Mouse (Mus musculus) liver, embryonic 16.5 days (tissue): Measurements from ENCODE around the gene Gpr4. TPM values are rescaled to one million over a fixed set of nuclear protein-coding genes. Genes with fewer than 3 reads are reported as not detected.

Experiments used
- ATAC-seq: fragments of 200-750 bp; cut with Nextera tagmentation; 2 replicates; pipeline ENCODE4 v1.8.0; 2017; ENCODE audit warnings: low read depth, mild to moderate bottlenecking, moderate number of reproducible peaks, moderate library complexity
- H3K27ac ChIP-seq: fragments of 300-500 bp; sonication (generic); 2 replicates; pipeline ENCODE4 v1.5.1; 2014; ENCODE audit warnings: mild to moderate bottlenecking, low read length
- H3K27me3 ChIP-seq: fragments of 300-500 bp; sonication (generic); 2 replicates; pipeline ENCODE4 v1.6.1; 2014; ENCODE audit warnings: low read depth, low read length, mixed read lengths; ENCODE audit not compliant: control insufficient read depth, insufficient read depth
- H3K36me3 ChIP-seq: fragments of 300-500 bp; sonication (generic); 2 replicates; pipeline ENCODE4 v1.6.1; 2014; ENCODE audit warnings: mild to moderate bottlenecking; ENCODE audit not compliant: control insufficient read depth, insufficient read depth
- H3K4me1 ChIP-seq: fragments of 300-500 bp; sonication (generic); 2 replicates; pipeline ENCODE4 v1.6.1; 2014; ENCODE audit warnings: low read depth, low read length, mixed read lengths; ENCODE audit not compliant: control insufficient read depth
- H3K4me2 ChIP-seq: fragments of 300-500 bp; sonication (generic); 2 replicates; pipeline ENCODE4 v1.6.1; 2014; ENCODE audit warnings: low read depth, low read length, mixed read lengths
- H3K4me3 ChIP-seq: fragments of 300-500 bp; sonication (generic); 2 replicates; pipeline ENCODE4 v1.5.1; 2014; ENCODE audit warnings: low read depth, mild to moderate bottlenecking, low read length
- H3K9ac ChIP-seq: fragments of 300-500 bp; sonication (generic); 2 replicates; pipeline ENCODE4 v1.6.1; 2014; ENCODE audit warnings: low read depth, low read length
- H3K9me3 ChIP-seq: fragments of 300-500 bp; sonication (generic); replicated peaks from 2 replicates; pipeline ENCODE4 v1.6.1; 2016; ENCODE audit warnings: low read length; ENCODE audit not compliant: control insufficient read depth
- WGBS: fragments of 180-500 bp; shearing (Covaris S2); extraction: QIAGEN DNeasy Blood & Tissue Kit; methylation state at CpG from one replicate; pipeline ENCODE4 v1.1.7; 2014; ENCODE audit not compliant: insufficient replicate concordance; 5-methylcytosine and 5-hydroxymethylcytosine counted together
- microRNA counts: library from miRNA; unstranded; fragments of <30 nt; microRNA quantifications from one replicate; lab custom pipeline; 2016
- microRNA-seq: library from miRNA; unstranded; fragments of <30 nt; microRNA quantifications from one replicate; pipeline ENCODE4, GENCODE M21; 2016
- polyA plus RNA-seq: library from polyadenylated mRNA; unstranded; fragments of >200 nt; fragmentation: Nextera tagmentation; extraction: Ambion mirVana; gene quantifications from 2 replicates; pipeline ENCODE4 v1.2.1, GENCODE M21; 2015

The Gpr4 gene
- polyA plus RNA-seq, 1 experiment from 2014 or later, result 0.60 TPM

DNA sequence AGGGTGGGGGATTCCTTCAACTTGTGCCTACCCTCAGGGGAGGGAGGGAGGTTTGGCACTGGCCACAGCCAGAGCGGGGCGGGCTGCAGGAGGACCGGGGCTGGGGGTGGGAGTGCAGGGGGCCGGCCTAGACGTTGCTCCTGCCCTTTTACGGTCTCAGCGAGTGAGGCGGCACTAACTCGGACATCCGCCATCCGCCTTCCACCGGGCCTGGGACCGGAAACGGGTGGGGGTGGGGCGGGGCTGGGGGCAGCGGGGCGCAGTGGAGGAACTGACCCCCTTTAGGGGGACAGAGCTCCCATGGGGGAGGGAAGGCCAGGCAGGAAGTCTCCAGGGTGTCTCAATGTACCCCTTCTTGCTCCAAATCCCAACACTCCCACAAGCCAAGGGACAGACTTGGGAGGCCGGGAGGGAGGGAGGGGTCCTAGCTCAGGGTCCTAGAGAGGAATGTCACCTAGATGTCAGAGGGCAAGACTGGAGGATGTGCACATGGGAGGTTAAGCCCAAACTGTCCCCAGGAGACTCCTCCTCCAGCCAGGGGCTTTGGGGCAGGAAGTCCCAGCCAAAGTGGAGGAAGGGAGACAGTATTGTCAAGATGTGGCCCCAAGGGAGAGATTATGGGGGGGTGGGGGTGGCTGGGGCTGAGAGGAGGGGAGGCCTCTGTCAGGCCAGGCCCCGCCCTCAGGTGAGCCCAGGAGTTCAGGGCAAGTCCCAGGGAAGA lies 57.5 kb downstream of the Gpr4 start:
- peak overlapping the region; percentile 90 for H3K9ac ChIP-seq
- peak overlapping the region; percentile 82 for H3K4me3 ChIP-seq
- H3K4me2 ChIP-seq, result peak overlapping the region; percentile 100
- H3K27me3 ChIP-seq, result no peaks in the 10 kb centered on the region
- peaks cover 61% of the 10 kb centered on the region for H3K4me1 ChIP-seq
- 1% methylated on average over 19 of the region's 19 CpGs for WGBS
- H3K27ac ChIP-seq, result peak overlapping the region; percentile 98
- H3K9me3 ChIP-seq, result no peaks in the 10 kb centered on the region
- no peaks in the 10 kb centered on the region for H3K36me3 ChIP-seq
- ATAC-seq, result peak; percentile 15

- Histone ChIP-seq H3K36me3 (no peaks in the 10 kb centered on the region), H3K4me2 (peak overlapping the region; percentile 100), H3K27me3 (no peaks in the 10 kb centered on the region), H3K9me3 (no peaks in the 10 kb centered on the region), H3K4me3 (peak overlapping the region; percentile 82), H3K9ac (peak overlapping the region; percentile 90), H3K4me1 (peaks cover 53% of the 10 kb centered on the region), H3K27ac (peak overlapping the region; percentile 98)
- no peak for ATAC-seq
- 2% methylated on average over 19 of the region's 21 CpGs for WGBS
Measured at GRCm38 (mm10) chr7:19270509-19271237, 58.3 kb downstream of the Gpr4 start.

DNA sequence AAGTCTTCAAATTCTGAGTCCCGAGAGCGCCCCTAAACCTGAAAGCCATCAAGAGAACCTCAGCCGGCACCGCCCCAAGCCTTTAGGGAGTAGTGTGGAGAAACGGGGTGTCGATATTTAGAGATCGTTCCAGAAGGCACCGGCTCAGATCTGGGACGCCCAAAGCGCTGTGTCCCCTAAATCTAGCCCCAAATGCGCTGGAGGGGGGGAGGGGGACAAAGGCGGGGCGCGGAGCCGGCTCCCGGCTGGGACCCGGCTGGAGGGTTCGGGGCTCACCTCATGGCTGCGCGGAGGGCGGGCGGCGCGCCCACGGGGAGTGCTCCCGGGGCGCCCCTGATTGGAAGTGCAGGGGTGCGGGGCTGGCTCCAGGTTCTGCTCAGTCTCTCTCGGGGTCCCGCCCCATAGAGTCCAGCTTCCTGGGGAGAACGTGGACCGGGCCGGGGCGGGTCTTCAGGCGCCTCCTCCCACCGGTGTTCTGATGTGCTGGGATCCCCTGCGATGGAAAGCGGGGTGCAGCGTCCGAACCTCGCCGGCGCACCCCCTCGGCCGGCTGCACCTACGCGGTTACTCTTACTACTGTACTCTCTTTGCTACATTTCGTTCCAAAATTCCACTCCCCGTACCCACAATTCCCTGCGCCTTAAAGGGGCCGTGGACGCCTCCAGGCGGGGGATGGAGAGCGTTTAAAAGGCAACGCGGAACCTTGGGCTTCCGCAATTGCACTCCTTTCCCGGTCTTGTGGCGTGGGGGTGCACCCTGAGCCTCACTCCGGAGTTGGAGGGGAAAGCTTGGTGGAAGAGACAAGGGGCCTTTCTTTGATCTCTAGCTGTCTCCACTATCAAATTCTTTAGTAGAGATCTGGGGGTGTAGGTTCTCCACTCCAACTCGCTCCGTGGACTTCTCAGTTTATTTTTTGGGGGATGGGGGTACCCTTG lies 59.2 kb downstream of the Gpr4 start, which contains the start of gene Vasp:
Gene Vasp (minus strand): TSS at position 580 of the 935 bp plus-strand sequence.
- Histone ChIP-seq H3K36me3 (no peaks in the 10 kb centered on the region), H3K4me1 (peaks cover 45% of the 10 kb centered on the region), H3K27ac (peak within 1 kb of the TSS; percentile 98), H3K27me3 (no peaks in the 10 kb centered on the region), H3K9ac (peak within 1 kb of the TSS; percentile 90), H3K9me3 (no peaks in the 10 kb centered on the region), H3K4me3 (peak within 1 kb of the TSS; percentile 82), H3K4me2 (peak within 1 kb of the TSS; percentile 100)
- under 1% methylated on average over 62 of the region's 62 CpGs for WGBS
- ATAC-seq, result peak; percentile 77

DNA sequence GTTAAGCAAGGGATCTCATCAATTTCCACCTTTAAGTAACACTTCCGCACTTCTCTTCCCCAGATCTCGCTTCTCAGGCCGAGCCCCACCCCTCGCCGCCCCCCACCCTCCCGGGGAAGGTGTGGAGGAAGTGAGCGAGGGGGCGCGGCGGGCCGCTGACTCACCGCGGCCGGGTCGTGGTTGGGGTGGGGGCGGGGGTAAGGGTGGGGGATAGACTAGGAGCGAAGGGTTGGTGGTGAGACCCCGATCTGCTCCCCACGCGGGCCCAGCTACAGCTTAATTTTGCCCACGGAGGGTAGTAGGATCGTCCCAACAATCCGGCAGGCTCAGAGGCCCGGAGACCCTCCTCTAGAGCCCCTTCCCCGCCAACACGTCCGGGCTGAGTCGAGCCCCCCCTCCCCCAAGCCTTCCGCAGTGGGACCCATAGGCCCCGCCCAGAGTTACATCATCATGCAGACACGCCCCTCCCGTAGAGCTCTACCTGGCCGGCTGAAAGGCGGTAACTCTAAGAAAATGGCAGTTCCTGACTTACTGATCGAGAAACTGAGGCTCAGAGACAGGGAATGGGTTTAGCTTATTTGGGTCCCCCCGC lies 59.9 kb downstream of the Gpr4 start:
- 0% methylated on average over 36 of the region's 36 CpGs for WGBS
- Histone ChIP-seq H3K4me1 (peaks cover 37% of the 10 kb centered on the region), H3K4me3 (peak overlapping the region; percentile 82), H3K4me2 (peak overlapping the region; percentile 100), H3K27ac (peak overlapping the region; percentile 98), H3K36me3 (no peaks in the 10 kb centered on the region), H3K9me3 (no peaks in the 10 kb centered on the region), H3K27me3 (peaks cover 2% of the 10 kb centered on the region; the same call in 1 of the 2 replicates), H3K9ac (peak overlapping the region; percentile 90)
- peak; percentile 61 for ATAC-seq

MicroRNAs within 50 kb of the gene (microRNA counts, 519-probe panel; counts per million panel counts)
- microRNA mmu-miR-330 (lab: Ali Mortazavi, UCI), result 2,045 counts per million, percentile 29 among the panel's probes with 10 or more counts

Small RNAs within 50 kb of the gene (microRNA-seq; reads per million reads assigned to microRNA genes)
- 179 reads per million, percentile 58 among the genes with 10 or more reads in this experiment for gene Mir330

Other genes starting within 250 kb of the Gpr4 start
- not detected in 2 replicates for gene Nanos2, start 225.1 kb upstream of the Gpr4 start, polyA plus RNA-seq
- gene Mypop, start 221.3 kb upstream of the Gpr4 start, polyA plus RNA-seq, result 0.12 and 0.48 TPM in 2 replicates
- 6.4 and 6.6 TPM in 2 replicates for gene Irf2bp1, start 208.5 kb upstream of the Gpr4 start, polyA plus RNA-seq
- gene Foxa3, start 189.0 kb upstream of the Gpr4 start, polyA plus RNA-seq, result 60.8 and 63.7 TPM in 2 replicates
- gene Sympk, start 188.2 kb upstream of the Gpr4 start, polyA plus RNA-seq, result 13.8 TPM in 2 replicates
- not detected in 2 replicates for gene Rsph6a, start 157.8 kb upstream of the Gpr4 start, polyA plus RNA-seq
- gene Dmwd, start 136.3 kb upstream of the Gpr4 start, polyA plus RNA-seq, result 2.4 and 3.5 TPM in 2 replicates
- 12.2 and 17.1 TPM in 2 replicates for gene Dmpk, start 128.7 kb upstream of the Gpr4 start, polyA plus RNA-seq
- 0.77 and 0.93 TPM in 2 replicates for gene Six5, start 117.9 kb upstream of the Gpr4 start, polyA plus RNA-seq
- gene Gm4969, start 94.2 kb upstream of the Gpr4 start, polyA plus RNA-seq, result 0.11 and 0.12 TPM in 2 replicates
- gene Fbxo46, start 92.7 kb upstream of the Gpr4 start, polyA plus RNA-seq, result 4.7 and 5.2 TPM in 2 replicates
- gene Qpctl, start 63.2 kb upstream of the Gpr4 start, polyA plus RNA-seq, result 3.9 and 4.0 TPM in 2 replicates
- 47.9 and 54.4 TPM in 2 replicates for gene Snrpd2, start 62.8 kb upstream of the Gpr4 start, polyA plus RNA-seq
- 0.99 and 2.1 TPM in 2 replicates for gene Gipr, start 46.4 kb upstream of the Gpr4 start, polyA plus RNA-seq
- gene Eml2, start 36.1 kb upstream of the Gpr4 start, polyA plus RNA-seq, result 4.0 and 5.0 TPM in 2 replicates
- gene Opa3, start 15.8 kb downstream of the Gpr4 start, polyA plus RNA-seq, result 13.2 and 14.3 TPM in 2 replicates
- 32.8 and 33.0 TPM in 2 replicates for gene Vasp, start 59.3 kb downstream of the Gpr4 start, polyA plus RNA-seq
- 0.11 TPM in 1 of 2 replicates, not detected in the other for gene Ppm1n, start 67.5 kb downstream of the Gpr4 start, polyA plus RNA-seq
- 2.9 and 4.1 TPM in 2 replicates for gene Rtn2, start 70.1 kb downstream of the Gpr4 start, polyA plus RNA-seq
- not detected in 2 replicates for gene Fosb, start 97.5 kb downstream of the Gpr4 start, polyA plus RNA-seq
- gene Ercc1, start 132.2 kb downstream of the Gpr4 start, polyA plus RNA-seq, result 11.4 and 14.5 TPM in 2 replicates
- 6.8 TPM in 2 replicates for gene Cd3eap, start 146.9 kb downstream of the Gpr4 start, polyA plus RNA-seq
- 0.57 and 0.85 TPM in 2 replicates for gene Ppp1r13l, start 147.2 kb downstream of the Gpr4 start, polyA plus RNA-seq
- 5.9 and 6.2 TPM in 2 replicates for gene Ercc2, start 169.5 kb downstream of the Gpr4 start, polyA plus RNA-seq
- 0.34 and 0.51 TPM in 2 replicates for gene Klc3, start 191.6 kb downstream of the Gpr4 start, polyA plus RNA-seq
- 27.9 and 65.4 TPM in 2 replicates for gene Ckm, start 192.2 kb downstream of the Gpr4 start, polyA plus RNA-seq
- 0.99 and 1.3 TPM in 2 replicates for gene Mark4, start 246.3 kb downstream of the Gpr4 start, polyA plus RNA-seq